ENCODE assay signal across 24 mouse cellular contexts in genomic region chr2:117103461-117103860, GRCm38 (mm10). TPM values are rescaled to one million over a fixed set of nuclear protein-coding genes. Genes with fewer than 3 reads are reported as not detected.
DNase-seq lines count a peak whose midpoint lies in the region; ATAC-seq and TF ChIP-seq lines count a peak whose summit lies in the region.
"Had no signal": no experiment of that assay in that cellular context is flagged by ENCODE, and none has a peak within 500 bp of the region (broad histone marks: within the 10 kb centered on the region; RNA-seq: fewer than 3 reads in every experiment).

No protein-coding gene starts in this region.

- no peaks in the 10 kb centered on the region for H3K9me3 ChIP-seq in forebrain, embryonic 14.5 days (replicated peaks; ENCODE audit: control insufficient read depth, low read length)
- no peaks in the 10 kb centered on the region for H3K9me3 ChIP-seq in forebrain, embryonic 15.5 days
- no peaks in the 10 kb centered on the region for H3K9me3 ChIP-seq in midbrain, embryonic 10.5 days (replicated peaks)
- H3K9me3 ChIP-seq in midbrain, embryonic 16.5 days (replicated peaks; ENCODE audit: control insufficient read depth, low read length, poor library complexity, severe bottlenecking), result no peaks in the 10 kb centered on the region
- H3K9me3 ChIP-seq in embryonic facial prominence, embryonic 10.5 days, result no peaks in the 10 kb centered on the region
- no peaks in the 10 kb centered on the region for H3K9me3 ChIP-seq in liver, embryonic 12.5 days (replicated peaks)
- H3K9me3 ChIP-seq: limb, embryonic 15.5 days; stomach, embryonic 15.5 days had no signal

- H3K36me3 ChIP-seq in forebrain, embryonic 14.5 days (ENCODE audit: control insufficient read depth, insufficient read depth, low read length), result no peaks in the 10 kb centered on the region
- H3K36me3 ChIP-seq in forebrain, embryonic 15.5 days, result no peaks in the 10 kb centered on the region
- no peaks in the 10 kb centered on the region for H3K36me3 ChIP-seq in midbrain, embryonic 10.5 days
- H3K36me3 ChIP-seq in midbrain, embryonic 16.5 days (ENCODE audit: control insufficient read depth, insufficient read depth, low read length), result no peaks in the 10 kb centered on the region
- no peaks in the 10 kb centered on the region for H3K36me3 ChIP-seq in embryonic facial prominence, embryonic 10.5 days (replicated peaks)
- no peaks in the 10 kb centered on the region for H3K36me3 ChIP-seq in liver, embryonic 12.5 days
- H3K36me3 ChIP-seq: limb, embryonic 15.5 days; stomach, embryonic 15.5 days had no signal

- H3K27ac ChIP-seq in forebrain, embryonic 14.5 days (ENCODE audit: low read depth, low read length), result no peak overlapping the region
- H3K27ac ChIP-seq in forebrain, embryonic 15.5 days (replicated peaks), result no peak overlapping the region
- peak overlapping the region; percentile 63 for H3K27ac ChIP-seq in midbrain, embryonic 10.5 days (replicated peaks)
- H3K27ac ChIP-seq in midbrain, embryonic 16.5 days (ENCODE audit: low read length), result no peak overlapping the region
- H3K27ac ChIP-seq in embryonic facial prominence, embryonic 10.5 days (replicated peaks), result peak overlapping the region; percentile 32; the same call in 1 of the 2 replicates
- H3K27ac ChIP-seq in liver, embryonic 12.5 days, result no peak overlapping the region
- H3K27ac ChIP-seq: hindbrain, embryonic 14.5 days; left cerebral cortex, adult 2 months; limb, embryonic 15.5 days; stomach, embryonic 15.5 days had no signal

- no peak overlapping the region for H3K4me2 ChIP-seq in forebrain, embryonic 14.5 days (ENCODE audit: low read length)
- H3K4me2 ChIP-seq in forebrain, embryonic 15.5 days (replicated peaks), result no peak overlapping the region
- no peak overlapping the region for H3K4me2 ChIP-seq in midbrain, embryonic 16.5 days (ENCODE audit: low read length)
- H3K4me2 ChIP-seq in liver, embryonic 12.5 days, result no peak overlapping the region
- H3K4me2 ChIP-seq: hindbrain, embryonic 14.5 days; limb, embryonic 15.5 days; stomach, embryonic 15.5 days had no signal

- no peak for DNase-seq in forebrain, embryonic 14.5 days (ENCODE audit: low spot score)
- DNase-seq in midbrain, embryonic 10.5 days (ENCODE audit: low spot score), result peak; percentile 45
- peak; percentile 20 for DNase-seq in brain, embryonic 14.5 days (ENCODE audit: low read depth)
- DNase-seq in embryonic facial prominence, embryonic 10.5 days (ENCODE audit: low spot score), result peak; percentile 19
- DNase-seq in liver, result no peak
- DNase-seq: adrenal gland, postnatal 36 days; cerebellum, adult 11 months; cerebellum, postnatal 10 days; gastrocnemius, postnatal 25 days; kidney, adult 18-20 months; layer of hippocampus, adult 9-11 months; lung, postnatal 4 days; thymus, adult 18-20 months; thymus, postnatal 36 days had no signal

- H3K27me3 ChIP-seq in forebrain, embryonic 14.5 days (replicated peaks; ENCODE audit: control insufficient read depth, insufficient read depth, low read length), result no peaks in the 10 kb centered on the region
- H3K27me3 ChIP-seq in forebrain, embryonic 15.5 days, result no peaks in the 10 kb centered on the region
- H3K27me3 ChIP-seq in midbrain, embryonic 10.5 days (ENCODE audit: low read depth, poor library complexity, severe bottlenecking), result 0 out of 2 replicates have a peak, but pooled peaks cover 10% of the 10 kb centered on the region
- H3K27me3 ChIP-seq in midbrain, embryonic 16.5 days (ENCODE audit: control insufficient read depth, insufficient read depth, low read depth, low read length), result no peaks in the 10 kb centered on the region
- no peaks in the 10 kb centered on the region; the same call in 1 of the 2 replicates for H3K27me3 ChIP-seq in embryonic facial prominence, embryonic 10.5 days (replicated peaks; ENCODE audit: low read depth, poor library complexity, severe bottlenecking)
- no peaks in the 10 kb centered on the region for H3K27me3 ChIP-seq in liver, embryonic 12.5 days (replicated peaks)
- H3K27me3 ChIP-seq: limb, embryonic 15.5 days; stomach, embryonic 15.5 days had no signal

- WGBS in forebrain, embryonic 14.5 days, result 7% methylated on average over 4 of the region's 4 CpGs
- WGBS in forebrain, embryonic 15.5 days, result 6% methylated on average over 4 of the region's 4 CpGs
- 9% methylated on average over 4 of the region's 4 CpGs for WGBS in midbrain, embryonic 10.5 days
- WGBS in midbrain, embryonic 16.5 days, result 4% methylated on average over 4 of the region's 4 CpGs
- 11% methylated on average over 4 of the region's 4 CpGs for WGBS in embryonic facial prominence, embryonic 10.5 days
- 56% methylated on average over 4 of the region's 4 CpGs for WGBS in liver, embryonic 12.5 days (ENCODE audit: insufficient replicate concordance)

- ATAC-seq in forebrain, embryonic 14.5 days, result peak; percentile 50; the same call in 1 of the 2 replicates
- ATAC-seq in forebrain, embryonic 15.5 days (replicated peaks), result no peak
- ATAC-seq in midbrain, embryonic 16.5 days, result no peak
- no peak for ATAC-seq in liver, embryonic 12.5 days
- ATAC-seq: CD4-positive, CD25-positive, alpha-beta regulatory T cell, adult 4 months; inflammation-experienced regulatory T-cells, adult 6 months had no signal

- H3K4me1 ChIP-seq in forebrain, embryonic 14.5 days (ENCODE audit: control insufficient read depth, insufficient read depth, low read length), result no peaks in the 10 kb centered on the region
- H3K4me1 ChIP-seq in forebrain, embryonic 15.5 days, result no peaks in the 10 kb centered on the region
- H3K4me1 ChIP-seq in midbrain, embryonic 10.5 days, result peaks cover 43% of the 10 kb centered on the region
- no peaks in the 10 kb centered on the region for H3K4me1 ChIP-seq in midbrain, embryonic 16.5 days (ENCODE audit: control insufficient read depth, insufficient read depth, low read length)
- peaks cover 37% of the 10 kb centered on the region for H3K4me1 ChIP-seq in embryonic facial prominence, embryonic 10.5 days
- H3K4me1 ChIP-seq in liver, embryonic 12.5 days, result no peaks in the 10 kb centered on the region
- H3K4me1 ChIP-seq: limb, embryonic 15.5 days; stomach, embryonic 15.5 days had no signal

- H3K9ac ChIP-seq in forebrain, embryonic 14.5 days (ENCODE audit: low read length), result no peak overlapping the region
- no peak overlapping the region for H3K9ac ChIP-seq in forebrain, embryonic 15.5 days (replicated peaks)
- no peak overlapping the region for H3K9ac ChIP-seq in midbrain, embryonic 16.5 days (ENCODE audit: low read depth, low read length)
- H3K9ac ChIP-seq in liver, embryonic 12.5 days, result no peak overlapping the region
- H3K9ac ChIP-seq: hindbrain, embryonic 14.5 days; limb, embryonic 15.5 days; stomach, embryonic 15.5 days had no signal

- no peak for TF ChIP-seq POLR2A in brain, embryonic 14.5 days (IDR thresholded peaks at IDR 0.05; ENCODE audit: borderline replicate concordance, extremely low read depth, insufficient read depth, insufficient read length, poor library complexity, severe bottlenecking)

- no peak overlapping the region for H3K4me3 ChIP-seq in forebrain, embryonic 14.5 days (ENCODE audit: low read depth, low read length)
- no peak overlapping the region for H3K4me3 ChIP-seq in forebrain, embryonic 15.5 days
- no peak overlapping the region for H3K4me3 ChIP-seq in midbrain, embryonic 10.5 days
- H3K4me3 ChIP-seq in midbrain, embryonic 16.5 days (ENCODE audit: low read depth, low read length), result no peak overlapping the region
- H3K4me3 ChIP-seq in embryonic facial prominence, embryonic 10.5 days, result no peak overlapping the region
- no peak overlapping the region for H3K4me3 ChIP-seq in liver, embryonic 12.5 days
- H3K4me3 ChIP-seq: left cerebral cortex, adult 2 months; limb, embryonic 15.5 days; myocyte; stomach, embryonic 15.5 days had no signal

- TF ChIP-seq CTCF in brain, embryonic 14.5 days (IDR thresholded peaks at IDR 0.05; ENCODE audit: borderline replicate concordance, extremely low read depth, insufficient read depth, insufficient read length), result no peak

RNA-seq across cellular contexts. Expression of gene Spred1, which starts 17.7 kb away (rescaled TPM):
- 11.2 and 11.5 TPM in 2 replicates for polyA plus RNA-seq in forebrain, embryonic 14.5 days (2014; fragmentation: Nextera tagmentation; extraction: Ambion mirVana)
- 11.6 and 13.1 TPM in 2 replicates for polyA plus RNA-seq in forebrain, embryonic 15.5 days (2015; fragmentation: Nextera tagmentation; extraction: Ambion mirVana)
- polyA plus RNA-seq in midbrain, embryonic 10.5 days (2016; fragmentation: Nextera tagmentation; extraction: Ambion mirVana), result 7.2 and 8.5 TPM in 2 replicates
- 7.6 TPM in 2 replicates for polyA plus RNA-seq in midbrain, embryonic 16.5 days (2015; fragmentation: Nextera tagmentation; extraction: Ambion mirVana)
- polyA plus RNA-seq in brain, embryonic 14.5 days (2012; rRNA removed), result 14.4 and 22.7 TPM in 2 replicates
- 13.8 and 14.5 TPM in 2 replicates for polyA plus RNA-seq in embryonic facial prominence, embryonic 10.5 days (2016; fragmentation: Nextera tagmentation; extraction: Ambion mirVana)
- 6.4 and 6.9 TPM in 2 replicates for polyA plus RNA-seq in liver, embryonic 12.5 days (2016; fragmentation: Nextera tagmentation; extraction: Ambion mirVana)

Comparison
In these comparisons a context has a peak if more than half of its experiments do, and no peak if none do; other contexts are left out.
1. H3K27ac ChIP-seq: peak in midbrain, embryonic 10.5 days (single experiment) and embryonic facial prominence, embryonic 10.5 days (single experiment); none in forebrain, embryonic 14.5 days (single experiment), forebrain, embryonic 15.5 days (single experiment), midbrain, embryonic 16.5 days (single experiment) and liver, embryonic 12.5 days (single experiment).
2. DNase-seq: peak in midbrain, embryonic 10.5 days (single experiment), brain, embryonic 14.5 days (single experiment) and embryonic facial prominence, embryonic 10.5 days (single experiment); none in forebrain, embryonic 14.5 days (single experiment) and liver (single experiment).